Comparison of ENCODE assay signal across 23 mouse cellular contexts in genomic region chr15:86076378-86076777, GRCm38 (mm10). TPM values are rescaled to one million over a fixed set of nuclear protein-coding genes. Genes with fewer than 3 reads are reported as not detected.
DNase-seq lines count a peak whose midpoint lies in the region; ATAC-seq and TF ChIP-seq lines count a peak whose summit lies in the region.
"Had no signal": no experiment of that assay in that cellular context is flagged by ENCODE, and none has a peak within 500 bp of the region (broad histone marks: within the 10 kb centered on the region; RNA-seq: fewer than 3 reads in every experiment).

No protein-coding gene starts in this region.

- H3K4me2 ChIP-seq in kidney, embryonic 14.5 days (replicated peaks; ENCODE audit: low read depth, low read length), result no peak overlapping the region
- H3K4me2 ChIP-seq in myocyte (ENCODE audit: low read depth), result peak overlapping the region; percentile 67
- no peak overlapping the region for H3K4me2 ChIP-seq in forebrain, embryonic 16.5 days (ENCODE audit: low read length)
- H3K4me2 ChIP-seq: embryonic facial prominence, embryonic 12.5 days; hindbrain, embryonic 15.5 days; limb, embryonic 12.5 days; liver, embryonic 13.5 days; midbrain, embryonic 15.5 days had no signal

- WGBS in kidney, embryonic 14.5 days, result 67% methylated on average over 8 of the region's 8 CpGs
- WGBS in forebrain, embryonic 16.5 days, result 88% methylated on average over 8 of the region's 8 CpGs

- H3K9ac ChIP-seq in kidney, embryonic 14.5 days (ENCODE audit: low read depth, low read length), result no peak overlapping the region
- no peak overlapping the region for H3K9ac ChIP-seq in forebrain, embryonic 16.5 days (replicated peaks; ENCODE audit: low read depth, low read length)
- H3K9ac ChIP-seq: embryonic facial prominence, embryonic 12.5 days; hindbrain, embryonic 15.5 days; limb, embryonic 12.5 days; liver, embryonic 13.5 days; midbrain, embryonic 15.5 days had no signal

- H3ac ChIP-seq in myocyte (ENCODE audit: control insufficient read depth, insufficient read length), result no peak overlapping the region

- H3K27ac ChIP-seq in kidney, embryonic 14.5 days (ENCODE audit: low read depth, low read length), result no peak overlapping the region
- H3K27ac ChIP-seq in forebrain, embryonic 16.5 days (ENCODE audit: low read length), result no peak overlapping the region
- H3K27ac ChIP-seq: embryonic facial prominence, embryonic 12.5 days; hindbrain, embryonic 15.5 days; kidney, postnatal 0 days; layer of hippocampus, adult 2 months; limb, embryonic 12.5 days; liver, embryonic 13.5 days; midbrain, embryonic 15.5 days had no signal

- peaks cover 36% of the 10 kb centered on the region for H3K79me2 ChIP-seq in myocyte (ENCODE audit: control insufficient read depth, insufficient read depth)

- H3K36me3 ChIP-seq in kidney, embryonic 14.5 days (ENCODE audit: control insufficient read depth, insufficient read depth, low read length), result no peaks in the 10 kb centered on the region
- H3K36me3 ChIP-seq in myocyte (ENCODE audit: control insufficient read depth, insufficient read depth), result no peaks in the 10 kb centered on the region
- H3K36me3 ChIP-seq in forebrain, embryonic 16.5 days (ENCODE audit: control insufficient read depth, insufficient read depth), result no peaks in the 10 kb centered on the region
- H3K36me3 ChIP-seq: embryonic facial prominence, embryonic 12.5 days; hindbrain, embryonic 15.5 days; limb, embryonic 12.5 days; midbrain, embryonic 15.5 days had no signal

- DNase-seq in kidney, adult 9 months, result peak; percentile 66
- DNase-seq in CD4-positive helper T cell, adult 2 months (ENCODE audit: low read depth, low spot score), result peak; percentile 35
- peak; percentile 35 for DNase-seq in brain, adult 2 months (ENCODE audit: low read depth, low spot score)
- no peak for DNase-seq in lung, adult 18-20 months
- DNase-seq: adrenal gland, adult 8-10 months; B cell, adult 2 months; cerebellum, adult 2 months; cerebellum, postnatal 25 days; heart, postnatal 4 days; liver, embryonic 13.5 days; lung, postnatal 4 days; thymus, adult 2 months had no signal

- H3K4me3 ChIP-seq in kidney, embryonic 14.5 days (ENCODE audit: low read length), result no peak overlapping the region
- H3K4me3 ChIP-seq in myocyte, result no peak overlapping the region
- H3K4me3 ChIP-seq in forebrain, embryonic 16.5 days (replicated peaks; ENCODE audit: low read length), result no peak overlapping the region
- H3K4me3 ChIP-seq: embryonic facial prominence, embryonic 12.5 days; heart, embryonic 10.5 days; hindbrain, embryonic 15.5 days; layer of hippocampus, adult 2 months; limb, embryonic 12.5 days; liver, embryonic 13.5 days; midbrain, embryonic 15.5 days had no signal

- no peak for ATAC-seq in kidney, embryonic 14.5 days (ENCODE audit: low FRiP score, low TSS enrichment)
- ATAC-seq in forebrain, embryonic 16.5 days, result no peak
- ATAC-seq: activated CD4-positive, CD25-positive, alpha-beta regulatory T cell, adult 4 months; midbrain, embryonic 15.5 days had no signal

- H3K27me3 ChIP-seq in kidney, embryonic 14.5 days (ENCODE audit: control insufficient read depth, insufficient read depth, low read length), result no peaks in the 10 kb centered on the region
- H3K27me3 ChIP-seq in myocyte (ENCODE audit: control insufficient read depth, insufficient read depth, insufficient read length), result no peaks in the 10 kb centered on the region
- no peaks in the 10 kb centered on the region for H3K27me3 ChIP-seq in forebrain, embryonic 16.5 days (replicated peaks; ENCODE audit: control insufficient read depth, insufficient read depth, low read length)
- H3K27me3 ChIP-seq: embryonic facial prominence, embryonic 12.5 days; hindbrain, embryonic 15.5 days; limb, embryonic 12.5 days; liver, embryonic 13.5 days; midbrain, embryonic 15.5 days had no signal

- H3K4me1 ChIP-seq in kidney, embryonic 14.5 days (ENCODE audit: control insufficient read depth, insufficient read depth, low read length), result peaks cover 39% of the 10 kb centered on the region
- H3K4me1 ChIP-seq in forebrain, embryonic 16.5 days (replicated peaks; ENCODE audit: control insufficient read depth, insufficient read depth, low read length), result peaks cover 6% of the 10 kb centered on the region

- H3K9me3 ChIP-seq in kidney, embryonic 14.5 days (ENCODE audit: control insufficient read depth, low read length), result no peaks in the 10 kb centered on the region
- no peaks in the 10 kb centered on the region for H3K9me3 ChIP-seq in forebrain, embryonic 16.5 days (ENCODE audit: control insufficient read depth, low read length)
- H3K9me3 ChIP-seq: embryonic facial prominence, embryonic 12.5 days; heart, embryonic 10.5 days; hindbrain, embryonic 15.5 days; limb, embryonic 12.5 days; liver, embryonic 13.5 days; midbrain, embryonic 15.5 days had no signal

- TF ChIP-seq POLR2A in myocyte (IDR thresholded peaks at IDR 0.05; ENCODE audit: insufficient read length, low read depth), result no peak

TF ChIP-seq in myocyte, 11 proteins besides CTCF, POLR2A, EP300 and RAD21:
- TF ChIP-seq TCF3 (IDR thresholded peaks at IDR 0.05; ENCODE audit: insufficient read length, low read depth) (no peak), REST (IDR thresholded peaks at IDR 0.05; ENCODE audit: insufficient read depth, insufficient read length) (no peak), TCF12 (IDR thresholded peaks at IDR 0.05; ENCODE audit: insufficient read depth, poor library complexity, severe bottlenecking) (no peak), POLR2AphosphoS2 (IDR thresholded peaks at IDR 0.05; ENCODE audit: insufficient read length, low read depth) (no peak), MAX (IDR thresholded peaks at IDR 0.05; ENCODE audit: low read depth) (no peak), MYOG (IDR thresholded peaks at IDR 0.05; ENCODE audit: control insufficient read depth in 1 of 3, insufficient read depth in 1 of 3, insufficient read length in 2 of 3, low read depth in 2 of 3) (no peak), SRF (IDR thresholded peaks at IDR 0.05; ENCODE audit: control insufficient read depth, insufficient read length, low read depth) (no peak), CEBPB (IDR thresholded peaks at IDR 0.05; ENCODE audit: insufficient read depth, poor library complexity, severe bottlenecking) (no peak), USF1 (IDR thresholded peaks at IDR 0.05; ENCODE audit: low read depth) (no peak), MYOD1 (IDR thresholded peaks at IDR 0.05; ENCODE audit: control insufficient read depth in 1 of 3, insufficient read length in 2 of 3, low read depth in 2 of 3) (no peak), E2F4 (IDR thresholded peaks at IDR 0.05; ENCODE audit: insufficient read depth) (no peak)

RNA-seq across cellular contexts. Expression of gene Gramd4, which starts 18.9 kb away (rescaled TPM):
- polyA plus RNA-seq in kidney, embryonic 14.5 days (2014; fragmentation: Nextera tagmentation; extraction: Ambion mirVana), result 6.5 and 9.7 TPM in 2 replicates
- 15.0 TPM for polyA plus RNA-seq in myocyte (2012; fragmentation: generic; extraction: Trizol)
- 56.8 and 57.8 TPM in 2 replicates for polyA plus RNA-seq in forebrain, embryonic 16.5 days (2015; fragmentation: Nextera tagmentation; extraction: Ambion mirVana)

RNA-seq across cellular contexts. Expression of gene Celsr1, which starts 42.8 kb away (rescaled TPM):
- polyA plus RNA-seq in kidney, embryonic 14.5 days (2014; fragmentation: Nextera tagmentation; extraction: Ambion mirVana), result 6.8 and 8.8 TPM in 2 replicates
- polyA plus RNA-seq in myocyte (2012; fragmentation: generic; extraction: Trizol), result 0.06 TPM
- polyA plus RNA-seq in forebrain, embryonic 16.5 days (2015; fragmentation: Nextera tagmentation; extraction: Ambion mirVana), result 4.6 and 5.6 TPM in 2 replicates

Comparison
In these comparisons a context has a peak if more than half of its experiments do, and no peak if none do; other contexts are left out.
1. DNase-seq: peak in kidney, adult 9 months (single experiment), CD4-positive helper T cell, adult 2 months (single experiment) and brain, adult 2 months (single experiment); none in lung, adult 18-20 months (0 of 2).